In the genomic region with DNA sequence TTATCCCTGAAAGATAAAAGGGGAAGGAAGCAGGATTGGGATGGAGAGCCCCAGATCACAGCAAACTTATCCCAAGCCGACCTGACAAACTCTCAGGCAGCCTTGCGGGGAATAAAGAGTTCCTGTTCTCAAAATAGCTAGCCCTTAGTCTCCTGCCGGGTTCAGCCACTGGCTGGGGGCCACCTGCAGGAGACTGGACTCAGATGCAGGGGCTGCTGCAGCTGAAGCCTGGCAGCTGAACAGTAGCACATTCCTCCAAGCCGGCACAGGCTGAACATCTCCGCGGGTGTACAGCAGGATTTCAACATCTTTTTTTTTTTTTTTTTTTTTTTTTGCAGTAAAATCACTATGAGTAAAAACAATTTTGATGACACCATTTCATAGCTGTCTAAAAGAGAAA, we compare ENCODE assay signal across 11 mouse cellular contexts.
DNase-seq lines count a peak whose midpoint lies in the region; ATAC-seq lines count a peak whose summit lies in the region.
"Had no signal": no experiment of that assay in that cellular context is flagged by ENCODE, and none has a peak within 500 bp of the region (broad histone marks: within the 10 kb centered on the region; RNA-seq: fewer than 3 reads in every experiment).

No protein-coding gene starts in this region.

- 27% methylated on average over 6 of the region's 6 CpGs for WGBS in embryonic facial prominence, embryonic 10.5 days

- no peak for ATAC-seq in erythroblast, adult 5-6 weeks (replicated peaks; ENCODE audit: low FRiP score, poor library complexity, severe bottlenecking)

- H3K27me3 ChIP-seq in embryonic facial prominence, embryonic 10.5 days (replicated peaks; ENCODE audit: low read depth, poor library complexity, severe bottlenecking), result no peaks in the 10 kb centered on the region
- H3K27me3 ChIP-seq: embryonic facial prominence, embryonic 15.5 days; lung, embryonic 15.5 days had no signal

- no peak overlapping the region for H3K27ac ChIP-seq in embryonic facial prominence, embryonic 10.5 days (replicated peaks)
- H3K27ac ChIP-seq: embryonic facial prominence, embryonic 15.5 days; lung, embryonic 15.5 days had no signal

- H3K36me3 ChIP-seq in embryonic facial prominence, embryonic 10.5 days (replicated peaks), result no peaks in the 10 kb centered on the region
- H3K36me3 ChIP-seq: embryonic facial prominence, embryonic 15.5 days; lung, embryonic 15.5 days had no signal

- H3K4me1 ChIP-seq in embryonic facial prominence, embryonic 10.5 days, result no peaks in the 10 kb centered on the region
- H3K4me1 ChIP-seq: embryonic facial prominence, embryonic 15.5 days; lung, embryonic 15.5 days had no signal

- H3K9me3 ChIP-seq in embryonic facial prominence, embryonic 10.5 days, result no peaks in the 10 kb centered on the region
- H3K9me3 ChIP-seq: embryonic facial prominence, embryonic 15.5 days; lung, embryonic 15.5 days had no signal

- DNase-seq in embryo, embryonic 11 days, result peak; percentile 32
- no peak for DNase-seq in embryo, embryonic 10 days (ENCODE audit: low spot score)
- peak; percentile 4 for DNase-seq in layer of hippocampus, adult 9-11 months
- no peak for DNase-seq in layer of hippocampus, postnatal 25 days (ENCODE audit: extremely low spot score in 1 of 2, low spot score in 1 of 2)
- peak; percentile 35 for DNase-seq in embryonic facial prominence, embryonic 10.5 days (ENCODE audit: low spot score)
- DNase-seq in lung, postnatal 10 days, result peak; percentile 45
- DNase-seq in adrenal gland, postnatal 36 days, result no peak
- DNase-seq: kidney, adult 11 months had no signal

- H3K4me3 ChIP-seq in embryonic facial prominence, embryonic 10.5 days, result no peak overlapping the region
- H3K4me3 ChIP-seq: embryonic facial prominence, embryonic 15.5 days; lung, embryonic 15.5 days had no signal

Comparison
In these comparisons a context has a peak if more than half of its experiments do, and no peak if none do; other contexts are left out.
1. DNase-seq: peak in embryo, embryonic 11 days (single experiment), layer of hippocampus, adult 9-11 months (single experiment), embryonic facial prominence, embryonic 10.5 days (single experiment) and lung, postnatal 10 days (single experiment); none in embryo, embryonic 10 days (single experiment), layer of hippocampus, postnatal 25 days (0 of 2) and adrenal gland, postnatal 36 days (0 of 2).